Mouse (Mus musculus): ENCODE data around the gene Gkn2. TPM values are rescaled to one million over a fixed set of nuclear protein-coding genes. Genes with fewer than 3 reads are reported as not detected.

Gkn2 gene
- total RNA-seq, 2 experiments from 2014 or later, result not detected

- peak; percentile 93 for ATAC-seq (ENCODE audit: poor library complexity, severe bottlenecking)
These were observed 26.0 kb downstream of the Gkn2 start for GRCm38 (mm10) chr6:87399137-87399536.

- peak; percentile 91 for ATAC-seq (ENCODE audit: poor library complexity, severe bottlenecking)
These were observed 26.9 kb downstream of the Gkn2 start for GRCm38 (mm10) chr6:87399886-87400566.

GRCm38 (mm10) chr6:87401456-87401855 is 28.3 kb downstream of the Gkn2 start:
- no peak for ATAC-seq (ENCODE audit: poor library complexity, severe bottlenecking)

- no peak for ATAC-seq (ENCODE audit: poor library complexity, severe bottlenecking)
These were observed 38.9 kb downstream of the Gkn2 start for GRCm38 (mm10) chr6:87412011-87412410.

- ATAC-seq (ENCODE audit: poor library complexity, severe bottlenecking), result no peak
These were observed 49.1 kb downstream of the Gkn2 start for GRCm38 (mm10) chr6:87422304-87422703.

GRCm38 (mm10) chr6:87424037-87424816 is 51.1 kb downstream of the Gkn2 start:
- no peak for ATAC-seq (ENCODE audit: poor library complexity, severe bottlenecking)

GRCm38 (mm10) chr6:87426954-87427353 is 53.8 kb downstream of the Gkn2 start:
- ATAC-seq (ENCODE audit: poor library complexity, severe bottlenecking), result no peak

- ATAC-seq (ENCODE audit: poor library complexity, severe bottlenecking), result no peak
These were observed 54.5 kb downstream of the Gkn2 start for GRCm38 (mm10) chr6:87427616-87428015.

GRCm38 (mm10) chr6:87428487-87429044 is 55.4 kb downstream of the Gkn2 start, which contains the start of gene Bmp10:
Bmp10 (plus strand) TSS chr6:87428994.
- no peak for ATAC-seq (ENCODE audit: poor library complexity, severe bottlenecking)

Other genes starting within 250 kb of the Gkn2 start
- gene Antxr1, start 37.5 kb upstream of the Gkn2 start, total RNA-seq (2015), result 0.56 and 0.64 TPM in 2 replicates
- gene Antxr1, start 37.5 kb upstream of the Gkn2 start, total RNA-seq (2017), result 0.07 and 0.33 TPM in 2 replicates
- gene Gkn1, start 22.4 kb upstream of the Gkn2 start, total RNA-seq (2015), result not detected in 2 replicates
- not detected in 2 replicates for gene Gkn1, start 22.4 kb upstream of the Gkn2 start, total RNA-seq (2017)
- not detected in 2 replicates for gene Gkn3, start 15.6 kb downstream of the Gkn2 start, total RNA-seq (2015)
- gene Gkn3, start 15.6 kb downstream of the Gkn2 start, total RNA-seq (2017), result not detected in 2 replicates
- gene Bmp10, start 55.6 kb downstream of the Gkn2 start, total RNA-seq (2015), result not detected in 2 replicates
- gene Bmp10, start 55.6 kb downstream of the Gkn2 start, total RNA-seq (2017), result not detected in 2 replicates
- 27.9 and 35.5 TPM in 2 replicates for gene Arhgap25, start 159.9 kb downstream of the Gkn2 start, total RNA-seq (2015)
- 74.4 TPM in 2 replicates for gene Arhgap25, start 159.9 kb downstream of the Gkn2 start, total RNA-seq (2017)
- 0.11 and 0.29 TPM in 2 replicates for gene Prokr1, start 217.4 kb downstream of the Gkn2 start, total RNA-seq (2015)
- gene Prokr1, start 217.4 kb downstream of the Gkn2 start, total RNA-seq (2017), result 0.08 and 0.26 TPM in 2 replicates

Data from megakaryocyte, adult 5-6 weeks (primary cell).